1 mouse cellular context compared by ENCODE assay signal in genomic region chr19:7041171-7041570, GRCm38 (mm10).
TF ChIP-seq lines count a peak whose summit lies in the region.

No protein-coding gene starts in this region.

TF ChIP-seq in MEL, 35 proteins besides CTCF, POLR2A, EP300 and RAD21:
- 0 out of 2 replicates have a peak, but pooled peaks have one; percentile 61 for TF ChIP-seq CHD1 (IDR thresholded peaks at IDR 0.05; ENCODE audit: low read depth, low read length)
- TF ChIP-seq MEF2A (IDR thresholded peaks at IDR 0.05; ENCODE audit: extremely low read depth, insufficient replicate concordance, low read depth, low read length, poor library complexity, severe bottlenecking): no peak
